Mouse (Mus musculus): Measurements from ENCODE around the gene Nsd1. TPM values are rescaled to one million over a fixed set of nuclear protein-coding genes. Genes with fewer than 3 reads are reported as not detected.

The Nsd1 gene
- polyA plus RNA-seq, 1 experiment from 2014 or later, result 83.4 TPM

DNA sequence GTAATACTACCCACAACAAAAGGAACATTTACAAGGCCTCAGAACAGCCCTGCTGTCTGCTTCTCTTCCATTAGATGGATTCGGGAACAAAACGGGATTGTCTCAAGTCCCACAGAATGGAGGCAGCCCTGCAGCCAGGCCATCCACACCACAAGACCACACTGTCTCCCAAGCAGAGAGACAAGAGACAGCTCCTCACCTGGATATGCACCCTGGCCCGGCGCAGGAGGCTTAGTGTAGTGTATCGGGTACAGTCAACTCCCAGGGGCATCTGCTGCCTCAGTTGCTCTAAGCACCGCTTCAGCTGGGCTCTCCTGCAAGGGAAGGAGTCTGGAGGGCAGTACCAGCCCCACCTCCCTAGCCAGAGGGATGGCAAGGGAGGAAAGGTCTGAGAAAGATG is 118.6 kb downstream of the Nsd1 start:
- H3K4me3 ChIP-seq (replicated peaks), result peak overlapping the region; percentile 74
- whole genome bisulfite sequencing, result 87% methylated on average over 6 of the region's 6 CpGs
- peak overlapping the region; percentile 82 for H3K4me2 ChIP-seq
- peaks cover 47% of the 10 kb centered on the region for H3K4me1 ChIP-seq
- H3K36me3 ChIP-seq (replicated peaks), result peaks cover 37% of the 10 kb centered on the region
- H3K27ac ChIP-seq, result 0 out of 2 replicates have a peak overlapping the region, but pooled peaks have one; percentile 56
- H3K9me3 ChIP-seq, result no peaks in the 10 kb centered on the region
- ATAC-seq (ENCODE audit: low FRiP score), result no peak
- peak overlapping the region; percentile 66 for H3K9ac ChIP-seq
- H3K27me3 ChIP-seq, result no peaks in the 10 kb centered on the region

DNA sequence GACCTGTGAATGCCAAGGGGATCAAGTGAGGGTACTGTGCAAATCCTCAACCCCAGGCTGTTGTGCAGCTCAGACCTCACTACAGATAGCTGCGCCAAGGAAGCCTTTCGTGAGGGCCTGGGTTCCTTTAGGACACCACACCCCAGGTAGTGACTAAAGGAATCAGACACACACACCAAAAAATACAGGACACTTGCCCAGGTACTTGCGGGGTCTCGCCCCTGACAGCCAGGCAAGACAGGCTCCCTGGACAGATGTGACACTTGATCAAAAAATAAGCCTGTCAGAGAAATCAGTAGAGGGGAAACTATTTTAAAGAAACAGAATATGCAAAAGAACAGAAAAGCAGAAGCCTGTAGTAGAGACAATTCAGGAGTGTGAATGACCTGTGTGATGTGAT is 119.1 kb downstream of the Nsd1 start:
- Histone ChIP-seq H3K27ac (no peak overlapping the region), H3K4me3 (replicated peaks) (peak overlapping the region; percentile 74), H3K9ac (peak overlapping the region; percentile 66), H3K36me3 (replicated peaks) (peaks cover 33% of the 10 kb centered on the region), H3K4me2 (peak overlapping the region; percentile 82), H3K9me3 (no peaks in the 10 kb centered on the region), H3K27me3 (no peaks in the 10 kb centered on the region), H3K4me1 (peaks cover 42% of the 10 kb centered on the region)
- no peak for ATAC-seq (ENCODE audit: low FRiP score)
- WGBS, result 85% methylated on average over 4 of the region's 4 CpGs

- Histone ChIP-seq H3K4me3 (replicated peaks) (peak overlapping the region; percentile 74), H3K4me2 (peak overlapping the region; percentile 82), H3K9me3 (no peaks in the 10 kb centered on the region), H3K36me3 (replicated peaks) (peaks cover 27% of the 10 kb centered on the region), H3K27me3 (no peaks in the 10 kb centered on the region), H3K27ac (peak overlapping the region; percentile 97), H3K9ac (peak overlapping the region; percentile 66), H3K4me1 (peaks cover 38% of the 10 kb centered on the region)
- WGBS, result under 1% methylated on average over 28 of the region's 29 CpGs
- peak; percentile 31; the same call in 1 of the 2 replicates for ATAC-seq (ENCODE audit: low FRiP score)
These were observed 119.6 kb downstream of the Nsd1 start for GRCm38 (mm10) chr13:55329109-55329682.

DNA sequence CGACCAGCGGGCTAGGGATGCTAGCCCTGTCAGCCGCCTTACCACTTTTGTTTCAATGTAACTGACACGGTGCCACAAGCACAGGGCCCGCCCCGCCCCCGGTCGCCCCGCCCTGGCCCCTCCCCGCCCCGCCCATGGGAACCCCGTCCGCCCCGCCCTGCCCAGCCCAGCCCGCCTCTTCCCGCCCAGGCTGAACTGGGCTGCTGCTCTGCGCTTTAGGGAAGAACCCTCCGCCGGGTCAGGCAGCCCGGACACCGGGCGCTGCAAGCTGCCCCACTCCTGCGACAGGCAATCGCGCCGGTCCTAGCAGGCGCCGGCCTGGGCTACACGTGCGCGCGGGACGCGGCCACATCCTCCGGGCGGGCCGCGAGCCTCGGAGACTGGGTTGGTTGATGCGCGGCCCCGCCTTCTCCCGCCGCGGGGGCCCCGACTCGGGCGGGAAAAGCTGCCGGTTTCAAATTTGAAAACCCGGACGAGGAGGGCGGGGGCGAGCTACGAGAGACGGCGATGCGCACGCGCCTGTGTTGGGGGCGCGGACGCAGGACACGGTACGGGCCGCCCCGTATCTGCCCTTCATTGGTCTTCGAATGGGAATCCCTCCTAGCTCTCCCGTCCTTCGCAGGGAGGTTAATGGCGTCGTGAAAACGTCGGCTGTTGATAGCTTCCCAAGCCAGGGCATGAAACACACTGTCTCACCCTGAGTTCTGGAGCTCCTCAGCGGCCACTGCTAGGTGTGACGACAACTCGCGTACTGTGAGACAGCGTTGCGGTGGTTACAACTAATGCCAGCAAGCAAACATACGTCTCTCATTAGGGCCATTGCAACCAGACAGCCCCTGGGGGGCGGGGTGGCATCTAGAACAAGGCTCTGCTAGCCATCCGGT is 120.3 kb downstream of the Nsd1 start, which contains the start of gene Mxd3:
Mxd3 (minus strand) TSS at position 141 of the 884 bp plus-strand sequence.
- ATAC-seq (ENCODE audit: low FRiP score), result peak; percentile 86
- peak within 1 kb of the TSS; percentile 97 for H3K27ac ChIP-seq
- H3K36me3 ChIP-seq (replicated peaks), result peaks cover 22% of the 10 kb centered on the region
- no peaks in the 10 kb centered on the region for H3K9me3 ChIP-seq
- H3K27me3 ChIP-seq, result no peaks in the 10 kb centered on the region
- H3K4me1 ChIP-seq, result peaks cover 38% of the 10 kb centered on the region
- under 1% methylated on average over 76 of the region's 82 CpGs for WGBS
- peak within 1 kb of the TSS; percentile 74 for H3K4me3 ChIP-seq (replicated peaks)
- H3K9ac ChIP-seq, result peak within 1 kb of the TSS; percentile 66
- H3K4me2 ChIP-seq, result peak within 1 kb of the TSS; percentile 82

DNA sequence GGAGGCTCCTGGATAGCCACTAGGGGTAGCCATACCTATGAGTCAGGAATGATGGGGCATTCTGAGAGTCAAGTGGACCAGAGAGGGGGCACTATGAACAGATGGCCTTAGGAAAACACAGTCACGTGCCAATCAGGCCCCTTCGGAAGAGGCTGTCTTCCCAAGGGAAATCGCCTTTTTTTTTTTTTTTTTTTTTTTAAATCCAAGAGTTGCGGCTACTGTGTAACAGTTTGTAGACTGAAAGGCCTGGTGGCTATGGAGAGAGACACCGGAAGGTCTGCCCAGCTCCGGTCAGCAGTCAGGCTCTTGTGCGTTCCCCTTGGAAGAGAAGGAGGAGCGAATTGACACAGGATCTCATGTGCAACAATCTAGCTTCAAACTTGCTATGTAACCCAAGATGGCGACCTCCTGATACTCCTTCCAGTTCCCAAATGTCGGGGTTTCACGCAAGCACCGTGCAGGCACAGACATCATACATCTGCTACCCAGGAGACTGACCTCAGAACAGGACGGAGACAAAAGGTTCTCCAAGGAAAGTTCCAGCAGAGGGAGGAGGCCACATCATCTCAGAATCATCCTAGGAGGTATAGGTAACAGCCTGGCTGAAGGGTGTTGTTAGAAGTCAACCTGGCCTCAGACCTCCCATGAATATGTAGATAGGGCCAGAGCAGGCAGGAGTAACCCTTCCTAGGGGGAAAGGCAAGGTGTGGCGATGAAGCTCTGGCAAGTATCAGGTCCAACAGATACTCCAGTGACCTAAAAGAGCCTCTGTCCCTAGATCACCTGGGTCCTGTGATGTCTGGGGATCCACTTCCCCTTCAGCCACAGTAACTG is 121.2 kb downstream of the Nsd1 start:
- peak overlapping the region; percentile 97 for H3K27ac ChIP-seq
- 53% methylated on average over 14 of the region's 14 CpGs for WGBS
- H3K36me3 ChIP-seq (replicated peaks), result peaks cover 13% of the 10 kb centered on the region
- H3K27me3 ChIP-seq, result no peaks in the 10 kb centered on the region
- peaks cover 38% of the 10 kb centered on the region for H3K4me1 ChIP-seq
- H3K9ac ChIP-seq, result peak overlapping the region; percentile 66
- H3K4me2 ChIP-seq, result peak overlapping the region; percentile 82
- no peaks in the 10 kb centered on the region for H3K9me3 ChIP-seq
- peak overlapping the region; percentile 74 for H3K4me3 ChIP-seq (replicated peaks)
- no peak for ATAC-seq (ENCODE audit: low FRiP score)

GRCm38 (mm10) chr13:55332331-55332730 is 122.7 kb downstream of the Nsd1 start:
- ATAC-seq (ENCODE audit: low FRiP score), result no peak
- Histone ChIP-seq H3K36me3 (replicated peaks) (0 out of 2 replicates have a peak, but pooled peaks cover under 1% of the 10 kb centered on the region), H3K4me2 (no peak overlapping the region), H3K9ac (no peak overlapping the region), H3K9me3 (no peaks in the 10 kb centered on the region), H3K4me3 (replicated peaks) (no peak overlapping the region), H3K27ac (no peak overlapping the region), H3K27me3 (no peaks in the 10 kb centered on the region), H3K4me1 (peaks cover 33% of the 10 kb centered on the region)
- 95% methylated on average over 3 of the region's 3 CpGs for WGBS

DNA sequence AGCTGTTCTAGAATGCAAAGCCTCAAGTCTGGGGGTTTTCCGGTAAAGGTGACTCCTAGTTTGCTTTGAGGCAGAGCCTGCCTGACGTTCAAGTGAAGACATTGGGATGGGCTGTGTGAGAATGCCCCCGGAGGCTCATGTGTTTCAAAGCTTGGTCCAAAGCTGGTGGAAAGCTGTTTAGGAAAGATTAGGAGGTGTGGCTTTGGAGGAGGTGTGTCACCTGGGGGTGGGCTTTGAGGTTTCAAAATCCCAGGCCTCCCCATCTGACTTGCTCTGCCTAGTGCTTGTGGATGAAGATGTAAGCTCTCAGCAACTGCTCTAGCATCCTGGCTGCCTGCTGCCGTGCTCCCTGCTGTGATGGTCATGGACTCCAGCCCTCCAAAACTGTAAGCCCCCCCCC is 126.1 kb downstream of the Nsd1 start:
- Histone ChIP-seq H3K4me1 (peaks cover 6% of the 10 kb centered on the region), H3K27ac (no peak overlapping the region), H3K27me3 (no peaks in the 10 kb centered on the region), H3K4me3 (replicated peaks) (no peak overlapping the region), H3K9ac (no peak overlapping the region), H3K36me3 (replicated peaks) (no peaks in the 10 kb centered on the region), H3K4me2 (no peak overlapping the region), H3K9me3 (no peaks in the 10 kb centered on the region)
- ATAC-seq (ENCODE audit: low FRiP score), result no peak
- 85% methylated on average over 4 of the region's 4 CpGs for WGBS

DNA sequence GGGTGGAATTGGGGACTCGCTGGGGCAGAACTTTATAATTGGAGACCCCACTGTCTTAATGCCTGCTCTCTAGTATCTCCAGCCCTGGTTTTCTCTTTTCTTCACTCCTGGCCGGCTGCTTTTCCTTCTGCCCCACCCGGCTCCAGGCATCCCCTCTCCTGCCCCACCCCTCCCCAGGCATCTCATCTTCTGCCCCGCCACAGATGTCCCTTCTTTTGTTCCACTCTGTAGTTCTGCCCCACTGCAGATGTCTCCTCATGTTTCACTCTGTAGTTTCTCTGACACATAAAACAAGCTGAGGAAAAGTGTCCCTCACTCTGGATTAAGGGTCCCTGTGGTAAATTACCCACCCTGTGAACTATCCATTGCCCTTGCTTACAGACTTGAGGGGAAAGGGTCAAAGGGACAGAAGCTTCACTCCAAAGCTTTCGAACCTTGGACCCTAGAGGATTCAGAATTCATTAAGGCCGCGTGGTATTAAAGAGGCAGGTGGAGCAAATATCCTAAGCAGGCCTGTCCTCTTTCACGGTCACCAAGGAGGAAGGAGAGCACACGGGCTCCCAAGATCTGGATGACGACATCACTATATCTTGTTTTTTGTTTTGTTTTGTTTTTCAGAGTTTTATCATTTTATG is 127.9 kb downstream of the Nsd1 start:
- H3K27me3 ChIP-seq, result no peaks in the 10 kb centered on the region
- no peak overlapping the region for H3K4me3 ChIP-seq (replicated peaks)
- no peak for ATAC-seq (ENCODE audit: low FRiP score)
- 69% methylated on average over 10 of the region's 10 CpGs for WGBS
- no peaks in the 10 kb centered on the region for H3K36me3 ChIP-seq (replicated peaks)
- H3K27ac ChIP-seq, result no peak overlapping the region
- H3K4me1 ChIP-seq, result no peaks in the 10 kb centered on the region
- no peak overlapping the region for H3K4me2 ChIP-seq
- no peak overlapping the region for H3K9ac ChIP-seq
- no peaks in the 10 kb centered on the region for H3K9me3 ChIP-seq

DNA sequence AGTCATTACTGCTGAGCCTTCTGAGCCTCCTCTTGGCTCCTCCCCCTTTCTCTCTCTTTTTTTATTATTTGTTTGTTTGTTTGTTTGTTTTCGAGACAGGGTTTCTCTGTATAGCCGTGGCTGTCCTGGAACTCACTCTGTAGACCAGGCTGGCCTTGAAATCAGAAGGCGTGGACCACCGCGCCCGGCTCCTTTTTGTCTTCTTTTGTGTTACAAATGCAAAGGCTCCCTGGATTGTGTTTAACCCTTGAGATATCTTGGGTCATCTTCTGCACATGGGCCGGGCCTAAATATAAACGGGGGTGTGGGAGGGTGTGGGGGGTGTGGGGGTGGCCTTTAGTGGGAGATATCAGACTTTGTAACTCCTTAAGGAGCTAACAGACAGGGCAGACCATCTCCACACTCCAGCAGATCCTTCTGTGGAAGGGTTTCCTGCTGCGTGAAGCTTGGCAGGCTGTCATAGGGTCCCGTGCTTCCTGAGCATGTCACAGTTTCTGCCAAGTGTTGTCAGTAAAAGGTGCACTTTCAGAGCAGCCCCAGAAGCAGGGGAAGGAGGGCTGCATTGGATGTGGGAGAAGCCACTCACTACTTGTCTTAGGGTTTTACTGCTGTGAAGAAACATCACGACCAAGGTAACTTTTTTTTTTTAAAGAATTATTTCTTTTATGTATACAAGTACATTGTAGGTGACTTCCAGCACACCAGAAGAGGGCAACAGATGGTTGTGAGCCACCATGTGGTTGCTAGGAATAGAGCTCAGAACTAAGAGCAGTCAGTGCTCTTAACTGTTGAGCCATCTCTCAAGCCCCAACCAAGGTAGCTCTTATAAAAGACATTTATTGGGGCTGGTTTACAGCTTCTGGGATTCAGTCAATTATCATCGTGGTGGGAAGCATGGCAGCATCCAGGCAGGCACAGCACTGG is 128.8 kb downstream of the Nsd1 start:
- Histone ChIP-seq H3K27me3 (no peaks in the 10 kb centered on the region), H3K36me3 (replicated peaks) (no peaks in the 10 kb centered on the region), H3K4me1 (no peaks in the 10 kb centered on the region), H3K4me2 (no peak overlapping the region), H3K9ac (no peak overlapping the region), H3K9me3 (no peaks in the 10 kb centered on the region), H3K27ac (no peak overlapping the region), H3K4me3 (replicated peaks) (no peak overlapping the region)
- 72% methylated on average over 12 of the region's 12 CpGs for WGBS
- ATAC-seq (ENCODE audit: low FRiP score), result no peak

DNA sequence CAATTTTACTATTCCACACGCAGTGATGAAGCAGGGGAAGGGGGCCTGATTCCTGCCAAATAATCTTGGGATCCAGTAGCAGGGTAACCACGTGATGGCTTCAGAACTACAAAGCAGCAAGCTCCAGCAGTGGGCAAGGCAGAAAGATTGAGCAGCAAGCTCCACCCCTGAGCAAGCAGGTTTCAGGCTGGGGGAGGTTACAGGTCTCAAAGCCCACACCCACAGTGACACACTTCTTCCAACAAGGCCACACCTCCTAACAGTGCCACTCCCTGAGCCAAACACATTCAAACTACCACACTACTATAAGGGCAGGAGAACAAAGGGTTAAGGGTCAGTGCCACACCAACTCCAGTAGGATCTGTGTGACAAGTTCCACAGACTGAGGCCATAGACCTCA is 129.7 kb downstream of the Nsd1 start:
- Histone ChIP-seq H3K9ac (no peak overlapping the region), H3K27ac (no peak overlapping the region), H3K36me3 (replicated peaks) (peaks cover 6% of the 10 kb centered on the region), H3K27me3 (no peaks in the 10 kb centered on the region), H3K4me2 (no peak overlapping the region), H3K4me3 (replicated peaks) (no peak overlapping the region), H3K4me1 (no peaks in the 10 kb centered on the region), H3K9me3 (no peaks in the 10 kb centered on the region)
- no peak for ATAC-seq (ENCODE audit: low FRiP score)
- 50% methylated on average over 2 of the region's 2 CpGs for WGBS

- peaks cover 38% of the 10 kb centered on the region for H3K36me3 ChIP-seq (replicated peaks)
- H3K4me3 ChIP-seq (replicated peaks), result no peak overlapping the region
- H3K27ac ChIP-seq, result no peak overlapping the region
- no peak for ATAC-seq (ENCODE audit: low FRiP score)
- no peaks in the 10 kb centered on the region for H3K4me1 ChIP-seq
- no peaks in the 10 kb centered on the region for H3K27me3 ChIP-seq
- no peak overlapping the region for H3K4me2 ChIP-seq
- 47% methylated on average over 11 of the region's 11 CpGs for WGBS
- no peak overlapping the region for H3K9ac ChIP-seq
- no peaks in the 10 kb centered on the region for H3K9me3 ChIP-seq
These were observed 132.9 kb downstream of the Nsd1 start for GRCm38 (mm10) chr13:55342469-55342868.
